Mouse (Mus musculus): ENCODE results near the gene Slc24a5. TPM values are rescaled to one million over a fixed set of nuclear protein-coding genes. Genes with fewer than 3 reads are reported as not detected.

The Slc24a5 gene
- total and polyA plus RNA-seq, 3 experiments: 0.69 to 2.9 TPM; not detected in 1

GRCm38 (mm10) chr2:125062944-125063343 is 5.0 kb upstream of the Slc24a5 start:
- no peaks in the 10 kb centered on the region for H3K27me3 ChIP-seq (ENCODE audit: control insufficient read depth in 1 of 2, insufficient read depth in 2 of 2, low read length in 2 of 2)
- no peak for TF ChIP-seq ZKSCAN1 (IDR thresholded peaks at IDR 0.05; ENCODE audit: low read depth, low read length)
- no peak for TF ChIP-seq ETS1 (IDR thresholded peaks at IDR 0.05; ENCODE audit: low read depth, low read length)
- TF ChIP-seq BHLHE40 (IDR thresholded peaks at IDR 0.05; ENCODE audit: borderline replicate concordance, low read depth, low read length): no peak
- TF ChIP-seq USF1 (IDR thresholded peaks at IDR 0.05; ENCODE audit: low read depth, low read length): no peak
- no peak for TF ChIP-seq RCOR1 (IDR thresholded peaks at IDR 0.05; ENCODE audit: low read depth, low read length)
- TF ChIP-seq USF2 (IDR thresholded peaks at IDR 0.05; ENCODE audit: borderline replicate concordance in 1 of 2, insufficient read depth in 1 of 2, low read depth in 1 of 2, low read length in 2 of 2): no peak
- no peak for TF ChIP-seq ELF1 (IDR thresholded peaks at IDR 0.05; ENCODE audit: low read depth, low read length)
- TF ChIP-seq TBP (IDR thresholded peaks at IDR 0.05; ENCODE audit: low read depth, low read length): no peak
- TF ChIP-seq CHD1 (IDR thresholded peaks at IDR 0.05; ENCODE audit: low read depth, low read length): no peak
- H3K4me3 ChIP-seq (ENCODE audit: control insufficient read depth in 1 of 2, insufficient read depth in 1 of 2, low read depth in 2 of 2, low read length in 2 of 2): no peak overlapping the region
- peaks cover 0 to 11% of the 10 kb centered on the region in 2 experiments; a peak in 2 of 4 replicates for H3K4me1 ChIP-seq (ENCODE audit: control insufficient read depth in 1 of 2, insufficient read depth in 2 of 2, low read length in 2 of 2)
- H3K27ac ChIP-seq (ENCODE audit: control insufficient read depth, low read depth, low read length): no peak overlapping the region
- DNase-seq (ENCODE audit: low read depth, low spot score): no peak
- H3K9me3 ChIP-seq (replicated peaks; ENCODE audit: insufficient read depth, low read length): no peaks in the 10 kb centered on the region
- no peak overlapping the region for H3K9ac ChIP-seq (ENCODE audit: control insufficient read depth, low read depth, low read length, poor library complexity, severe bottlenecking)
- no peaks in the 10 kb centered on the region for H3K36me3 ChIP-seq (ENCODE audit: control insufficient read depth in 1 of 2, insufficient read depth in 2 of 2, low read length in 2 of 2)
- no peaks in the 10 kb centered on the region for H3K79me2 ChIP-seq (ENCODE audit: control insufficient read depth, insufficient read depth, low read length, poor library complexity)

GRCm38 (mm10) chr2:125067373-125067772 is 551 bp upstream of the Slc24a5 start:
- DNase-seq (ENCODE audit: low read depth, low spot score): no peak
- Histone ChIP-seq H3K79me2 (ENCODE audit: control insufficient read depth, insufficient read depth, low read length, poor library complexity) (no peaks in the 10 kb centered on the region), H3K9me3 (replicated peaks; ENCODE audit: insufficient read depth, low read length) (no peaks in the 10 kb centered on the region), H3K4me3 (ENCODE audit: control insufficient read depth in 1 of 2, insufficient read depth in 1 of 2, low read depth in 2 of 2, low read length in 2 of 2) (no peak overlapping the region), H3K27ac (ENCODE audit: control insufficient read depth, low read depth, low read length) (no peak overlapping the region), H3K36me3 (ENCODE audit: control insufficient read depth in 1 of 2, insufficient read depth in 2 of 2, low read length in 2 of 2) (no peaks in the 10 kb centered on the region), H3K9ac (ENCODE audit: control insufficient read depth, low read depth, low read length, poor library complexity, severe bottlenecking) (no peak overlapping the region), H3K4me1 (ENCODE audit: control insufficient read depth in 1 of 2, insufficient read depth in 2 of 2, low read length in 2 of 2) (peaks cover 0 to 11% of the 10 kb centered on the region in 2 experiments; a peak in 2 of 4 replicates), H3K27me3 (ENCODE audit: control insufficient read depth in 1 of 2, insufficient read depth in 2 of 2, low read length in 2 of 2) (no peaks in the 10 kb centered on the region)
- no peak for TF ChIP-seq GABPA (IDR thresholded peaks at IDR 0.05; ENCODE audit: low read depth, low read length)
- TF ChIP-seq BHLHE40 (IDR thresholded peaks at IDR 0.05; ENCODE audit: borderline replicate concordance, low read depth, low read length): no peak
- no peak for TF ChIP-seq MXI1 (IDR thresholded peaks at IDR 0.05; ENCODE audit: low read depth, low read length)
- no peak for TF ChIP-seq RCOR1 (IDR thresholded peaks at IDR 0.05; ENCODE audit: low read depth, low read length)
- no peak for TF ChIP-seq POLR2AphosphoS2 (IDR thresholded peaks at IDR 0.05; ENCODE audit: low read length)
- no peak for TF ChIP-seq POLR2A (IDR thresholded peaks at IDR 0.05; ENCODE audit: control insufficient read depth in 1 of 2, insufficient read depth in 1 of 2, low read depth in 1 of 2, low read length in 2 of 2, poor library complexity in 1 of 2)
- no peak for TF ChIP-seq ELF1 (IDR thresholded peaks at IDR 0.05; ENCODE audit: low read depth, low read length)
- TF ChIP-seq CHD1 (IDR thresholded peaks at IDR 0.05; ENCODE audit: low read depth, low read length): no peak
- no peak for TF ChIP-seq TCF12 (IDR thresholded peaks at IDR 0.05; ENCODE audit: low read depth, low read length)
- no peak for TF ChIP-seq GATA1 (IDR thresholded peaks at IDR 0.05; ENCODE audit: low read depth, low read length)
- TF ChIP-seq ZKSCAN1 (IDR thresholded peaks at IDR 0.05; ENCODE audit: low read depth, low read length): no peak
- TF ChIP-seq SMC3 (IDR thresholded peaks at IDR 0.05; ENCODE audit: low read depth, low read length): no peak
- TF ChIP-seq CTCF (IDR thresholded peaks at IDR 0.05 in 2 of 3, conservative IDR thresholded peaks at IDR 0.05 in 1 of 3; ENCODE audit: control insufficient read depth in 1 of 3, insufficient read depth in 1 of 3, low read depth in 2 of 3, low read length in 3 of 3, poor library complexity in 1 of 3, severe bottlenecking in 1 of 3): no peak

Data from MEL (cell line).